Mouse (Mus musculus) cortical plate, adult 2 months (tissue): ENCODE data around the gene Tex36.

ENCODE experiments used
- CTCF ChIP-seq: fragments of 200-500 bp; IDR thresholded peaks from 2 replicates; pipeline ENCODE4 v1.5.1; 2011; ENCODE audit warnings: mild to moderate bottlenecking, control low read depth, low read length; ENCODE audit not compliant: insufficient read depth; ENCODE audit errors: extremely low read depth
- POLR2A ChIP-seq: fragments of 200-500 bp; IDR thresholded peaks from 2 replicates; pipeline ENCODE4 v1.6.1; 2011; ENCODE audit warnings: mild to moderate bottlenecking, low read length, control low read depth; ENCODE audit not compliant: insufficient read depth; ENCODE audit errors: extremely low read depth

DNA sequence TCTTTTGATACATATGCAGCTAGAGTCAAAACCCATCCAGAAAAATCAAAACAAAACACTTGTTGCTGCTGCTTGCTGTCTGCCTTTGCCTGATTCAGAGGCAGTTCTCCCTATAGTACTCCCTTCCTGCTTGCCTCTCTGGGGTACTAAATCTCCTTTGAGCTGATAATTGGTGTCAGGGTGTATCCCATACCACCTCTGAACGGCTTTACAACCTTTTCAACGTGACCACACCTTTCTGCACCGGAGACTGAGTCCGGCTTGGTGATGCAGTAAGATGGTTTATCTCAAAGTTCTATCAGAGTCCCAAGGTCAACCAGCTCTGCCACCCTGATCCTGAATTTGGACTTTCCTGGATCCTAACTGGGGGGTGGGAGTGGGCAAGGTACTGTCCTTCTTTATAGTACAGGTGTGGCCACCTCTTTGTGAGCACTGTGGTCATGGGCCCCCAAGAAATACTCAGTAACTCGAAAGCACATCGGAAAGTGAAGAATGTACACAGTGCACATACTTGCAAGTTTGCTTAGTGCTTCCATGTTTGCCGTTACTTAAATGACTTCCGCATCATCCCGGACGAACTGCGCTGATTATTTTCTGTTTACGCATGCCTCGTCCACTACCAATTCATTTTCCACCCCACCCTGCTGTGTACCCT, 2.6 kb upstream of the Tex36 start:
- TF ChIP-seq CTCF (no peak), POLR2A (no peak)
